ENCODE assay signal across 8 mouse cellular contexts in the genomic region with DNA sequence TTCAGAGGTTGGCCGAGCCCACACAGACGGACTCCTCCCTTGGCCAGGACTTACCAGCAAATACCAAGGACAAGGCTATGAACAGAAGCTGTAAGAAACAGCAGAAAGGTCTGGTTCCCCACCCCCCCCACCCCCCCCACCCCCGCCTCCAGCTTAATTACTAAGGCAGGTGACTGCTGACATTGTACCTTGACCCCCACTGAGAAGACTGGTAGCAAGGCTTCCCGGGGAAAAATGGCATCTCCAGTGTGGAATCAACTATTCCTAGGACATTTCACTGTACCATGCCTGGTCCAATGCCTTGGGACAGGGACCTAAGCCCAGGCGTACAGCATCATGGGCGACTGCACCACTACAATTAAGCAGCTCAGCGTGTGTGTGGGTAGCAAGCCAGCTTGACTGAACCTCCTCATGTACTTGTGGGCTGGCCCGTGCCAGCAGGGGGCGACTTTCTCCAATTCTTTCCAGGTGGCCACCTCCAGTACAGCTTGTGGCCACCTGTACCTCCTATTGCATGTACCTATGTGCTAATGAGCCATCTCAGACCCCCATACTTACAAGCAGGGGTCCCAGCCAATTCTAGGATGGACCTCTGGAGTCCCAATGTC. TPM values are rescaled to one million over a fixed set of nuclear protein-coding genes. Genes with fewer than 3 reads are reported as not detected.
A peak's percentile ranks its signal among the peaks of the same experiment; 100 is the strongest.
DNase-seq lines count a peak whose midpoint lies in the region; ATAC-seq and TF ChIP-seq lines count a peak whose summit lies in the region.

No protein-coding gene starts in this region.

- 27% methylated on average over 9 of the region's 9 CpGs for WGBS in forebrain, embryonic 13.5 days
- 36% methylated on average over 9 of the region's 9 CpGs for WGBS in lung, adult 2 months

- intact Hi-C loops in heart, postnatal 36 days (cut with DNase I) = loop anchor here (1.0 kb wide), 1 partner anchor 150 kb away; no protein-coding TSS in a partner anchor

- H3K4me2 ChIP-seq in forebrain, embryonic 13.5 days = no peak overlapping the region

- H3K36me3 ChIP-seq in E14TG2a.4 (ENCODE audit: insufficient read depth, low read length) = no peaks in the 10 kb centered on the region
- no peaks in the 10 kb centered on the region for H3K36me3 ChIP-seq in forebrain, embryonic 13.5 days (ENCODE audit: poor library complexity, severe bottlenecking)

- H3K9ac ChIP-seq in forebrain, embryonic 13.5 days = no peak overlapping the region

- H3K4me1 ChIP-seq in E14TG2a.4 (replicated peaks; ENCODE audit: low read depth, low read length) = peaks cover 9% of the 10 kb centered on the region; the same call in 1 of the 2 replicates
- H3K4me1 ChIP-seq in forebrain, embryonic 13.5 days = no peaks in the 10 kb centered on the region
- H3K4me1 ChIP-seq in lung, adult 2 months (ENCODE audit: control insufficient read depth, insufficient read depth, low read length) = no peaks in the 10 kb centered on the region

- peak; percentile 50 for TF ChIP-seq CTCF in E14TG2a.4 (conservative IDR thresholded peaks at IDR 0.05; ENCODE audit: low read length)
- peak; percentile 94 for TF ChIP-seq CTCF in layer of hippocampus, adult 2 months (conservative IDR thresholded peaks at IDR 0.05)
- peak; percentile 77 for TF ChIP-seq CTCF in lung, adult 2 months (IDR thresholded peaks at IDR 0.05; ENCODE audit: insufficient read depth, low read length)

- peaks cover 3% of the 10 kb centered on the region for H3K9me3 ChIP-seq in E14TG2a.4 (ENCODE audit: low read length)
- H3K9me3 ChIP-seq in forebrain, embryonic 13.5 days (replicated peaks) = no peaks in the 10 kb centered on the region

- 0 out of 2 replicates have a peak, but pooled peaks have one; percentile 51 for ATAC-seq in forebrain, embryonic 13.5 days

- H3K27ac ChIP-seq in forebrain, embryonic 13.5 days = no peak overlapping the region
- H3K27ac ChIP-seq in layer of hippocampus, adult 2 months = no peak overlapping the region

- H3K27me3 ChIP-seq in E14TG2a.4 (ENCODE audit: insufficient read depth, low read length) = peaks cover 5% of the 10 kb centered on the region; the same call in 1 of the 2 replicates
- H3K27me3 ChIP-seq in forebrain, embryonic 13.5 days = no peaks in the 10 kb centered on the region

- DNase-seq in brain, embryonic 18.5 days (ENCODE audit: low read depth, low spot score) = peak; percentile 39
- DNase-seq in heart, postnatal 36 days = peak; percentile 79 to 85
- DNase-seq in layer of hippocampus, adult 2 months (ENCODE audit: low spot score in 2 of 2) = peak; percentile 83 to 86
- DNase-seq in lung, adult 2 months = peak; percentile 81
- peak; percentile 80 for DNase-seq in ovary, postnatal 36 days (ENCODE audit: low spot score)
- DNase-seq in urinary bladder, adult 18-20 months (ENCODE audit: low spot score in 2 of 2) = peak; percentile 69 to 82

- TF ChIP-seq POLR2A in lung, adult 2 months (IDR thresholded peaks at IDR 0.05; ENCODE audit: borderline replicate concordance, extremely low read depth, low read depth, low read length) = no peak

- no peak overlapping the region for H3K4me3 ChIP-seq in E14TG2a.4 (replicated peaks; ENCODE audit: low read length)
- no peak overlapping the region for H3K4me3 ChIP-seq in forebrain, embryonic 13.5 days
- no peak overlapping the region for H3K4me3 ChIP-seq in layer of hippocampus, adult 2 months
- no peak overlapping the region for H3K4me3 ChIP-seq in lung, adult 2 months (replicated peaks; ENCODE audit: extremely low read depth, low read depth, low read length)

RNA-seq across cellular contexts. Expression of a gene that starts 37.2 kb away (rescaled TPM):
- not detected in 2 replicates for polyA plus RNA-seq in forebrain, embryonic 13.5 days (2015; fragmentation: Nextera tagmentation; extraction: Ambion mirVana)
- total RNA-seq in heart, postnatal 36 days (2021) = not detected
- total RNA-seq in layer of hippocampus, adult 2 months (2021) = not detected
- not detected in 2 replicates for polyA plus RNA-seq in lung, adult 2 months (2012; rRNA removed)
